Mouse (Mus musculus) adipose tissue, adult 10 weeks (tissue): ENCODE measurements around the gene Exoc2. TPM values are rescaled to one million over a fixed set of nuclear protein-coding genes. Genes with fewer than 3 reads are reported as not detected.

Source experiments
- polyA plus RNA-seq: library from polyadenylated mRNA; stranded (reverse); fragments of 350-450 nt; fragmentation: Illumina TruSeq; extraction: RNeasy Lipid Tissue Mini Kit (QIAGEN cat#74804); gene quantifications from one replicate; pipeline ENCODE4 v1.2.3, GENCODE M21; 2014; ENCODE audit warnings: low read depth, low replicate concordance

Gene Exoc2
- polyA plus RNA-seq = 17.6 TPM

GRCm38 (mm10) chr13:30973501-30974246 is at the start of gene Exoc2, which contains the start of gene Gm5447:
TSS of gene Exoc2 (minus strand) at chr13:30974093.
TSS of gene Gm5447 (plus strand) at chr13:30974204.

GRCm38 (mm10) chr13:30947540-30947939 is 26.4 kb downstream of the Exoc2 start, which contains the start of gene Hus1b:
TSS of gene Hus1b (minus strand) at chr13:30947759.

Other genes with a start within 250 kb of the Exoc2 start
- 4.9 TPM for gene Irf4, start 224.9 kb downstream of the Exoc2 start, polyA plus RNA-seq
- not detected for gene Hus1b, start 26.3 kb downstream of the Exoc2 start, polyA plus RNA-seq
- gene Gm5447, start 111 bp upstream of the Exoc2 start, polyA plus RNA-seq = 0.17 TPM